Mouse (Mus musculus) cortical plate, adult 2 months (tissue): ENCODE data around the gene Sgsm1.

Source experiments
- CTCF ChIP-seq: fragments of 200-500 bp; IDR thresholded peaks from 2 replicates; pipeline ENCODE4 v1.5.1; 2011; ENCODE audit warnings: mild to moderate bottlenecking, control low read depth, low read length; ENCODE audit not compliant: insufficient read depth; ENCODE audit errors: extremely low read depth
- POLR2A ChIP-seq: fragments of 200-500 bp; IDR thresholded peaks from 2 replicates; pipeline ENCODE4 v1.6.1; 2011; ENCODE audit warnings: mild to moderate bottlenecking, low read length, control low read depth; ENCODE audit not compliant: insufficient read depth; ENCODE audit errors: extremely low read depth

- 0 out of 2 replicates have a peak, but pooled peaks have one; percentile 10 for TF ChIP-seq CTCF
- no peak for TF ChIP-seq POLR2A
Measured at GRCm38 (mm10) chr5:113270043-113270442, 40.5 kb downstream of the Sgsm1 start.
